ENCODE assay signal across 8 mouse cellular contexts in the genomic region with DNA sequence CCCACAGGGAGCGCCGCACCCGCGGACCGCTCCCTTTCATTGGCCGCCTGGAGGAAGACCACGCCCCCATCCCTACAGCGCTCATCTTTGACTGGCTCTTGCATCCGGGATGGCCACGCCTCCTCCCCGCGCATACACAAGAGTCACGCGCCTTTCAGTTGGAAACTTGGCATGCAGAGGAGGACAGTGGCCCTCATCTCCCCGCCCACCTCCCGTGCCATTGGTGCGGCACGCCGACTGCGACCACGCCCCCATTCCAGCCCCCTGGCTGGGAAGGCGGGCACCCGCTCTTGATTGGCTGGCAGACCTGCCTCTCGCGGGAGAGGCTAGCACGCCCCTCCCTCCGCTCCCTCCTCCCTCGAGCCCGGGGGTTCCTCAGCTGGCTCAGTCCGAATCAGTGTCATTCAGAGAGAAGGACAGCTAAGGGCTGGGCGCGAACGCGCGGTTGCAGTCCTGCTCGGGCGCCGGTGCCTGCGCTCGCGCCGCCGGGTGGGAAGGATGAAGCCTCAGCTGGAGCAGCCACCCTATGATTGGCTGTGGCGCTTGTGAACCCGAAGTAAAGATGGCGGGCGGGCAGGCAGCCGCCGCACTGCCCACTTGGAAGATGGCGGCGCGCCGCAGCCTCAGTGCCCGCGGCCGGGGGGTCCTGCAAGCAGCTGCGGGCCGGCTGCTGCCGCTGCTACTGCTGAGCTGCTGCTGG. TPM values are rescaled to one million over a fixed set of nuclear protein-coding genes. Genes with fewer than 3 reads are reported as not detected.
DNase-seq lines count a peak whose midpoint lies in the region; ATAC-seq and TF ChIP-seq lines count a peak whose summit lies in the region.

A gene (plus strand): TSS at position 350 of the 700 bp plus-strand sequence.

- peak within 1 kb of the TSS; percentile 98 for H3K4me3 ChIP-seq in cortical plate, adult 2 months (ENCODE audit: insufficient read depth, low read length)
- H3K4me3 ChIP-seq in megakaryocyte, embryonic 14.5 days (replicated peaks): peak within 1 kb of the TSS; percentile 98

- peak; percentile 100 for DNase-seq in gastrocnemius, adult 8-10 months (ENCODE audit: low spot score in 2 of 2)
- peak; percentile 95 for DNase-seq in hindlimb bud, embryonic 11.5 days (ENCODE audit: extremely low spot score, low read depth, low spot score)
- peak; percentile 98 to 100 for DNase-seq in left cerebral cortex, adult 8-10 months (ENCODE audit: low spot score in 2 of 2)
- peak; percentile 100 for DNase-seq in right cerebral cortex, postnatal 10 days (ENCODE audit: low spot score in 2 of 2)
- DNase-seq in urinary bladder, postnatal 25 days (ENCODE audit: low spot score): peak; percentile 99

- peak within 1 kb of the TSS; percentile 71 for H3K27ac ChIP-seq in cortical plate, adult 2 months (ENCODE audit: insufficient read depth, low read length)

- 0 out of 2 replicates have a peak, but pooled peaks cover 4% of the 10 kb centered on the region for H3K9me3 ChIP-seq in megakaryocyte, embryonic 14.5 days

- ATAC-seq in activated CD4-positive, CD25-positive, alpha-beta regulatory T cell, adult 4 months: peak; percentile 89

- H3K27me3 ChIP-seq in megakaryocyte, embryonic 14.5 days (replicated peaks): peaks cover 55% of the 10 kb centered on the region

- TF ChIP-seq POLR2A in cortical plate, adult 2 months (IDR thresholded peaks at IDR 0.05; ENCODE audit: extremely low read depth, insufficient read depth, low read length): peak; percentile 98

- TF ChIP-seq CTCF in cortical plate, adult 2 months (IDR thresholded peaks at IDR 0.05; ENCODE audit: extremely low read depth, insufficient read depth, low read length): no peak

- no peaks in the 10 kb centered on the region for H3K4me1 ChIP-seq in cortical plate, adult 2 months (ENCODE audit: control insufficient read depth, insufficient read depth, low read length)
- peaks cover 41% of the 10 kb centered on the region for H3K4me1 ChIP-seq in megakaryocyte, embryonic 14.5 days

- H3K36me3 ChIP-seq in megakaryocyte, embryonic 14.5 days (replicated peaks; ENCODE audit: low read length): no peaks in the 10 kb centered on the region

RNA-seq across cellular contexts. Expression of the gene that starts here (rescaled TPM):
- polyA plus RNA-seq in activated CD4-positive, CD25-positive, alpha-beta regulatory T cell, adult 4 months (2017; shearing (Covaris generic)): 1 to 10 TPM in 1 of 2 experiments, under 1 TPM in 1; 0.84 to 1.2 TPM
- 27.5 and 28.9 TPM in 2 replicates for polyA plus RNA-seq in cortical plate, adult 2 months (2012; rRNA removed)
- total RNA-seq in gastrocnemius, adult 8-10 months (2022): 1 to 10 TPM; 2.7 to 3.7 (median 3.2) TPM
- total RNA-seq in left cerebral cortex, adult 8-10 months (2022): 10 to 100 TPM; 35.0 to 47.0 (median 37.1) TPM
- 2.6 TPM in 1 of 2 replicates, not detected in the other for polyA plus RNA-seq in megakaryocyte, embryonic 14.5 days (2012; ENCODE audit: insufficient read depth, low replicate concordance)

Comparison
In these comparisons a context has a peak if more than half of its experiments do, and no peak if none do; other contexts are left out.
1. Peak in every context shown above with its lines: DNase-seq, ATAC-seq, H3K4me3 ChIP-seq and H3K27ac ChIP-seq.
2. RNA of the gene that starts here (total RNA-seq): 35.0 to 47.0 TPM in left cerebral cortex, adult 8-10 months; 2.7 to 3.7 TPM in gastrocnemius, adult 8-10 months; every median in the first group is over 4 times any median in the second.